ENCODE assay signal across 8 mouse cellular contexts in the genomic region with DNA sequence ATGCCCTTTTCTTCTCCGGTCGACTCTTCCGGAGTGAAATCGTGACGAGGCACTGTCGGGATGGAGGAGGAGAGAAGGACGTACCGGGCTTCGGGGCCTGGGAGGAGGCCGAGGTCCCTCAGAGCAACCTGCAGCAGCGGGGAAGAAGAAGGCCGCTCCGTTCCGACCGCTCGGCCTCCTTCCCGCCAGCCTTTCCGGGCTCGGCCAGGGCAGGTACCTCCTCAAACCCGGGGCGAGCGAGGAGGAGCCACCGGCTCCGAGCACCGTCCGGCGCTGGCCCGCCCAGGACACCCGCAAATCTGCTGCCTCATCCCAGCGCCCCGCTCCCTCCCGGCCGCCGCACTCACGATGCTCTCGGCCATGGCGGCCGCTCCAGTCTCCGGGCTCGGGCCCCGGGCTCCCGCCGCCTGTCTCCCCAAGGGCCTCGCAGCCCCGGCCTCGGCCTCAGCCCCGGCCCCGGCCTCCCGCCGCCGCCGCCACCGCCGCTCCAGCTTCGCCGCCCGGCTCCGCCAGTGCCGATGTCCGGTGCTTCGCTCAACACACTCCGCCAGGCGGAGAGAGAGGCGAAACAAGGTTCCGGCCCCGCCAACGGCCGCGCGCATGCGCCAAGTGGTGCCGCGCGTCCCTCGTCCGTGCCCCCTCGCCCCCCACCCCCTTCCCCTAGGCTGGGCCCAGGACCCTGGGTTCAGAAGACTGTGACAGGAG. TPM values are rescaled to one million over a fixed set of nuclear protein-coding genes. Genes with fewer than 3 reads are reported as not detected.
DNase-seq lines count a peak whose midpoint lies in the region; ATAC-seq and TF ChIP-seq lines count a peak whose summit lies in the region.

A gene (minus strand): TSS at position 557 of the 705 bp plus-strand sequence.

- peaks cover 12% of the 10 kb centered on the region for H3K4me1 ChIP-seq in E14TG2a.4 (replicated peaks; ENCODE audit: low read depth, low read length)
- H3K4me1 ChIP-seq in forebrain, embryonic 12.5 days: peaks cover 12% of the 10 kb centered on the region
- H3K4me1 ChIP-seq in heart, embryonic 16.5 days (ENCODE audit: control insufficient read depth, insufficient read depth, low read length): peaks cover 11% of the 10 kb centered on the region
- peaks cover 16% of the 10 kb centered on the region for H3K4me1 ChIP-seq in liver, embryonic 13.5 days (replicated peaks)
- H3K4me1 ChIP-seq in stomach, embryonic 15.5 days: peaks cover 11% of the 10 kb centered on the region

- WGBS in forebrain, embryonic 12.5 days: under 1% methylated on average over 67 of the region's 77 CpGs
- WGBS in heart, embryonic 16.5 days: under 1% methylated on average over 67 of the region's 77 CpGs
- WGBS in liver, embryonic 13.5 days (ENCODE audit: insufficient replicate concordance): under 1% methylated on average over 69 of the region's 77 CpGs
- WGBS in stomach, embryonic 15.5 days: under 1% methylated on average over 70 of the region's 77 CpGs

- H3K9me3 ChIP-seq in E14TG2a.4 (ENCODE audit: low read length): no peaks in the 10 kb centered on the region
- no peaks in the 10 kb centered on the region for H3K9me3 ChIP-seq in forebrain, embryonic 12.5 days
- H3K9me3 ChIP-seq in heart, embryonic 16.5 days (replicated peaks; ENCODE audit: control insufficient read depth, low read length): no peaks in the 10 kb centered on the region
- H3K9me3 ChIP-seq in liver, embryonic 13.5 days (replicated peaks): no peaks in the 10 kb centered on the region
- H3K9me3 ChIP-seq in stomach, embryonic 15.5 days: no peaks in the 10 kb centered on the region

- peak within 1 kb of the TSS; percentile 83 for H3K27ac ChIP-seq in forebrain, embryonic 12.5 days
- H3K27ac ChIP-seq in heart, embryonic 16.5 days (ENCODE audit: low read length): peak within 1 kb of the TSS; percentile 81
- H3K27ac ChIP-seq in liver, embryonic 13.5 days: peak within 1 kb of the TSS; percentile 93
- H3K27ac ChIP-seq in stomach, embryonic 15.5 days: peak within 1 kb of the TSS; percentile 80

- TF ChIP-seq CTCF in E14TG2a.4 (conservative IDR thresholded peaks at IDR 0.05; ENCODE audit: low read length): no peak

- peak within 1 kb of the TSS; percentile 87 for H3K4me2 ChIP-seq in forebrain, embryonic 12.5 days
- peak within 1 kb of the TSS; percentile 81 for H3K4me2 ChIP-seq in heart, embryonic 16.5 days (ENCODE audit: low read depth, low read length)
- H3K4me2 ChIP-seq in liver, embryonic 13.5 days: peak within 1 kb of the TSS; percentile 79
- H3K4me2 ChIP-seq in stomach, embryonic 15.5 days: peak within 1 kb of the TSS; percentile 78

- H3K4me3 ChIP-seq in E14TG2a.4 (replicated peaks; ENCODE audit: low read length): peak within 1 kb of the TSS; percentile 97
- peak within 1 kb of the TSS; percentile 92 for H3K4me3 ChIP-seq in forebrain, embryonic 12.5 days (replicated peaks)
- H3K4me3 ChIP-seq in heart, embryonic 16.5 days (ENCODE audit: low read length): peak within 1 kb of the TSS; percentile 98
- H3K4me3 ChIP-seq in liver, embryonic 13.5 days (replicated peaks): peak within 1 kb of the TSS; percentile 97
- peak within 1 kb of the TSS; percentile 99 for H3K4me3 ChIP-seq in stomach, embryonic 15.5 days (replicated peaks)

- ATAC-seq in forebrain, embryonic 12.5 days (ENCODE audit: low FRiP score): peak; percentile 93
- ATAC-seq in heart, embryonic 16.5 days (replicated peaks; ENCODE audit: extremely low read depth, insufficient read depth, low FRiP score): peak; percentile 89
- ATAC-seq in liver, embryonic 13.5 days (ENCODE audit: low read depth): peak; percentile 95
- ATAC-seq in stomach, embryonic 15.5 days (ENCODE audit: insufficient read depth, low FRiP score, low read depth): peak; percentile 89

- peak within 1 kb of the TSS; percentile 96 for H3K9ac ChIP-seq in forebrain, embryonic 12.5 days
- H3K9ac ChIP-seq in heart, embryonic 16.5 days (ENCODE audit: low read length): peak within 1 kb of the TSS; percentile 96
- H3K9ac ChIP-seq in liver, embryonic 13.5 days: peak within 1 kb of the TSS; percentile 96
- H3K9ac ChIP-seq in stomach, embryonic 15.5 days: peak within 1 kb of the TSS; percentile 97

- no peaks in the 10 kb centered on the region for H3K27me3 ChIP-seq in E14TG2a.4 (ENCODE audit: insufficient read depth, low read length)
- H3K27me3 ChIP-seq in forebrain, embryonic 12.5 days: 0 out of 2 replicates have a peak, but pooled peaks cover 3% of the 10 kb centered on the region
- no peaks in the 10 kb centered on the region for H3K27me3 ChIP-seq in heart, embryonic 16.5 days (ENCODE audit: control insufficient read depth, insufficient read depth, low read length)
- H3K27me3 ChIP-seq in liver, embryonic 13.5 days: no peaks in the 10 kb centered on the region
- H3K27me3 ChIP-seq in stomach, embryonic 15.5 days (replicated peaks): no peaks in the 10 kb centered on the region

- peaks cover 35% of the 10 kb centered on the region for H3K36me3 ChIP-seq in E14TG2a.4 (ENCODE audit: insufficient read depth, low read length)
- peaks cover 24% of the 10 kb centered on the region for H3K36me3 ChIP-seq in forebrain, embryonic 12.5 days (replicated peaks)
- peaks cover 16% of the 10 kb centered on the region for H3K36me3 ChIP-seq in heart, embryonic 16.5 days (ENCODE audit: control insufficient read depth, insufficient read depth)
- peaks cover 30% of the 10 kb centered on the region for H3K36me3 ChIP-seq in liver, embryonic 13.5 days
- peaks cover 14% of the 10 kb centered on the region; the same call in 1 of the 2 replicates for H3K36me3 ChIP-seq in stomach, embryonic 15.5 days

- DNase-seq in c-Kit-positive CD71-positive TER-119-positive erythroid progenitor cells, embryonic 14.5 days (ENCODE audit: low spot score): peak; percentile 73
- peak; percentile 85 to 90 for DNase-seq in kidney, postnatal 25 days
- peak; percentile 79 for DNase-seq in liver, embryonic 13.5 days
- peak; percentile 83 to 88 for DNase-seq in natural killer cell, adult 2 months (ENCODE audit: low spot score in 2 of 2)

RNA-seq across cellular contexts. Expression of the gene that starts here (rescaled TPM):
- polyA plus RNA-seq in forebrain, embryonic 12.5 days (2016; fragmentation: Nextera tagmentation; extraction: Ambion mirVana): 49.2 and 50.8 TPM in 2 replicates
- polyA plus RNA-seq in heart, embryonic 16.5 days (2015; fragmentation: Nextera tagmentation; extraction: Ambion mirVana): 26.7 and 27.7 TPM in 2 replicates
- 22.3 and 26.8 TPM in 2 replicates for polyA plus RNA-seq in liver, embryonic 13.5 days (2015; fragmentation: Nextera tagmentation; extraction: Ambion mirVana)
- 28.1 and 29.8 TPM in 2 replicates for polyA plus RNA-seq in stomach, embryonic 15.5 days (2015; fragmentation: Nextera tagmentation; extraction: Ambion mirVana)

Comparison
In these comparisons a context has a peak if more than half of its experiments do, and no peak if none do; other contexts are left out.
1. Peak in every context shown above with its lines: DNase-seq, ATAC-seq, H3K4me3 ChIP-seq and H3K27ac ChIP-seq.